Mouse (Mus musculus) adrenal gland, postnatal 36 days (tissue): ENCODE data around the gene Zfp988. TPM values are rescaled to one million over a fixed set of nuclear protein-coding genes. Genes with fewer than 3 reads are reported as not detected.

ENCODE experiments used
- total RNA-seq, 2 experiments: library from RNA; stranded (reverse); gene quantifications; 2 replicates each; pipeline ENCODE4 v1.2.3; 2021

Zfp988 gene
- total RNA-seq, 2 experiments from 2014 or later, result 0.17 to 0.30 TPM

Other genes starting within 250 kb of the Zfp988 start
- gene Zfp991, start 173.6 kb upstream of the Zfp988 start, total RNA-seq, result 10 to 100 TPM in 1 of 2 experiments, 1 to 10 TPM in 1; 6.4 to 10.3 TPM
- under 1 TPM in 1 of 2 experiments, not detected in 1; 0.33 TPM for gene Zfp978, start 55.6 kb downstream of the Zfp988 start, total RNA-seq
- 10 to 100 TPM; 13.2 to 16.9 TPM for gene Zfp982, start 186.7 kb downstream of the Zfp988 start, total RNA-seq
- under 1 TPM; 0.46 to 0.49 TPM for gene Gm16503, start 234.5 kb downstream of the Zfp988 start, total RNA-seq
- under 1 TPM; 0.53 to 0.70 TPM for gene Zfp985, start 247.6 kb downstream of the Zfp988 start, total RNA-seq